Mouse (Mus musculus): ENCODE data around the gene Zfp184. TPM values are rescaled to one million over a fixed set of nuclear protein-coding genes. Genes with fewer than 3 reads are reported as not detected.
"Not testable (repeated sequence)": the region's sequence is repeated elsewhere in the genome, so short reads cannot be mapped to it uniquely, and the experiment has no call there.

Zfp184 gene
- polyA plus RNA-seq, 1 experiment from 2014 or later: 12.5 TPM

DNA sequence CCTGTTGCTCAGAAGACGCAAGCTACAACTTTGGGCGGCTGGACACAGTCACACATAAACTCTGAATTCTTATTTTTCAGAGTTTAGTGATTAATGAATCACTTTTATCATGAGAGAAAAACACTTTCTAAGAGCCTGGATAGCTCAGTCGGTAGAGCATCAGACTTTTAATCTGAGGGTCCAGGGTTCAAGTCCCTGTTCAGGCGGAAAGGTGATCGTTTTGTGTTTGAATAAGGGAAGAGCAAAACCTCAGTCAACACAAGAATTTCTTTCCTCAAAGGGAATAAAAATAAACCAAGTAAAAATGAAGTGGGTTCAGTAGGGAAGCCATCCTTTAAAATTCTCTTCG, 37.1 kb upstream of the Zfp184 start:
- H3K9ac ChIP-seq (ENCODE audit: low read length); H3K9me3 ChIP-seq (ENCODE audit: control insufficient read depth, low read length); H3K27ac ChIP-seq (ENCODE audit: low read length); H3K36me3 ChIP-seq (ENCODE audit: control insufficient read depth, insufficient read depth, low read length); H3K4me1 ChIP-seq (replicated peaks; ENCODE audit: control insufficient read depth, insufficient read depth, low read length); H3K27me3 ChIP-seq (ENCODE audit: control insufficient read depth, insufficient read depth, low read depth, low read length); ATAC-seq (ENCODE audit: low read depth): not testable (repeated sequence)
- 34% methylated on average over 6 of the region's 6 CpGs for WGBS
- Histone ChIP-seq H3K4me2 (ENCODE audit: low read depth, low read length) (peak overlapping the region; percentile 13), H3K4me3 (ENCODE audit: low read length) (0 out of 2 replicates have a peak overlapping the region, but pooled peaks have one; percentile 12)

DNA sequence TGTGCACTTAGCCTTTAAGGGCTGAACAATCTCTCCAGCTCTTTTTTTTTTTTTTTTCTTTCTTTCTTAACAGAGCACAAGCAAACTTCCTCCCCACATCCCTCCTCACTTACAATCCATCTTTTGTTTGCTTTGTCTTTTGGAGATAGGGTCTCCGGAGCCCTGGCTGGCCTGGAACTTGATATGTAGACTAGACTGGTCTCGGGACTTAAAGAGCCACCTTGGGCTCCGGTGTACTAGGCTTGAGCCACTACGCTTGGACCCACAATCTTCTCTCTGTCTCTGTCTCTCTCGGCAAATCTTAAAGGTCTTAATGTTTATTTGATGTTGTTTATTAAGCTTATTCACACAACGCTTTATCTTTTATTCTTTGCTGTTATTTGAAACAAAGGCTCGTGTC, 34.2 kb upstream of the Zfp184 start:
- Histone ChIP-seq H3K9me3 (ENCODE audit: control insufficient read depth, low read length) (no peaks in the 10 kb centered on the region), H3K4me3 (ENCODE audit: low read length) (peak overlapping the region; percentile 26), H3K36me3 (ENCODE audit: control insufficient read depth, insufficient read depth, low read length) (no peaks in the 10 kb centered on the region), H3K4me2 (ENCODE audit: low read depth, low read length) (peak overlapping the region; percentile 42), H3K9ac (ENCODE audit: low read length) (no peak overlapping the region), H3K27ac (ENCODE audit: low read length) (no peak overlapping the region), H3K4me1 (replicated peaks; ENCODE audit: control insufficient read depth, insufficient read depth, low read length) (peaks cover 3% of the 10 kb centered on the region; the same call in 1 of the 2 replicates), H3K27me3 (ENCODE audit: control insufficient read depth, insufficient read depth, low read depth, low read length) (no peaks in the 10 kb centered on the region; the same call in none of the 2 replicates)
- WGBS: 9% methylated on average over 7 of the region's 7 CpGs
- no peak for ATAC-seq (ENCODE audit: low read depth)

DNA sequence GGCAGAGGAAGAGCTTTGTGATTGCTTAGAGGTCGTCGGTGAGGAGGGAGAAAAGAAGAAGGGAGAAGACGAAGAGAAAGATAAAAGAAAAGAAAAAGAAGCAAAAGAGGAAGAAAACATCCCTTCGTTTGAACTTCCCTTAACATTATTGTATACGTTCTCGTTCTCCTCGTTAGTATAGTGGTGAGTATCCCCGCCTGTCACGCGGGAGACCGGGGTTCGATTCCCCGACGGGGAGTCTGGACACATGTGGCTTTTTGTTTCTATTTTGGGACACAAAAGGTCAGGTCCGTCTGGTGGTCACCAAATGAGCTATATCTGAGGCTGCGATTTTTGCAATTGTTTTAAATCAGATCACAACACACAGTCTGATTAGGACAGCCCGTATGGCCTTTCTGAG, 33.7 kb upstream of the Zfp184 start:
- H3K9me3 ChIP-seq (ENCODE audit: control insufficient read depth, low read length): no peaks in the 10 kb centered on the region
- no peaks in the 10 kb centered on the region for H3K36me3 ChIP-seq (ENCODE audit: control insufficient read depth, insufficient read depth, low read length)
- peak; percentile 59; the same call in 1 of the 2 replicates for ATAC-seq (ENCODE audit: low read depth)
- peaks cover 2% of the 10 kb centered on the region for H3K27me3 ChIP-seq (ENCODE audit: control insufficient read depth, insufficient read depth, low read depth, low read length)
- H3K4me2 ChIP-seq (ENCODE audit: low read depth, low read length): peak overlapping the region; percentile 42
- 7% methylated on average over 17 of the region's 17 CpGs for WGBS
- no peak overlapping the region for H3K9ac ChIP-seq (ENCODE audit: low read length)
- H3K27ac ChIP-seq (ENCODE audit: low read length): no peak overlapping the region
- peak overlapping the region; percentile 26 for H3K4me3 ChIP-seq (ENCODE audit: low read length)
- peaks cover 3% of the 10 kb centered on the region; the same call in 1 of the 2 replicates for H3K4me1 ChIP-seq (replicated peaks; ENCODE audit: control insufficient read depth, insufficient read depth, low read length)

DNA sequence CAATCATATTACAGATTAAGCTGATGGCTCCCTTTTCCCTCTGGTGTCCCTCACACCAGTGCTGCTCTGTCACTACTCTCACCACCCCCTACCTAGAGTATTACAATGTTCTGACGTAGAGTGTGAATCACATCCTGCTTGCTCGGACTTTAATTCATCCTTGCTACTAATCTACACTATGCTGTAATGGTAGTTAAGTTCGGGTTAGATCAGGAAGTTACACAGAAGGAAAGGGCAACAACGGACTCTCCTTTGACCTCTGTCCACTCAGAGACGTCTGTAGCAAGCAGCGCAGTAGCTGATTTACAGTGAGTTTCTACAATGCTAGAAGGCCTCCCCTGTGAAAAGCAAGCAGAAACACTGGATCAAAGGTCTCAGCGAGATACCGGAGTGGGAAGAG, 31.0 kb upstream of the Zfp184 start:
- no peak overlapping the region for H3K9ac ChIP-seq (ENCODE audit: low read length)
- ATAC-seq (ENCODE audit: low read depth): no peak
- H3K4me2 ChIP-seq (ENCODE audit: low read depth, low read length): peak overlapping the region; percentile 41
- H3K4me1 ChIP-seq (replicated peaks; ENCODE audit: control insufficient read depth, insufficient read depth, low read length): peaks cover 10% of the 10 kb centered on the region; the same call in 1 of the 2 replicates
- H3K36me3 ChIP-seq (ENCODE audit: control insufficient read depth, insufficient read depth, low read length): no peaks in the 10 kb centered on the region
- no peak overlapping the region for H3K27ac ChIP-seq (ENCODE audit: low read length)
- H3K4me3 ChIP-seq (ENCODE audit: low read length): peak overlapping the region; percentile 32; the same call in 1 of the 2 replicates
- H3K9me3 ChIP-seq (ENCODE audit: control insufficient read depth, low read length): no peaks in the 10 kb centered on the region
- 19% methylated on average over 8 of the region's 8 CpGs for WGBS
- peaks cover 5% of the 10 kb centered on the region for H3K27me3 ChIP-seq (ENCODE audit: control insufficient read depth, insufficient read depth, low read depth, low read length)

DNA sequence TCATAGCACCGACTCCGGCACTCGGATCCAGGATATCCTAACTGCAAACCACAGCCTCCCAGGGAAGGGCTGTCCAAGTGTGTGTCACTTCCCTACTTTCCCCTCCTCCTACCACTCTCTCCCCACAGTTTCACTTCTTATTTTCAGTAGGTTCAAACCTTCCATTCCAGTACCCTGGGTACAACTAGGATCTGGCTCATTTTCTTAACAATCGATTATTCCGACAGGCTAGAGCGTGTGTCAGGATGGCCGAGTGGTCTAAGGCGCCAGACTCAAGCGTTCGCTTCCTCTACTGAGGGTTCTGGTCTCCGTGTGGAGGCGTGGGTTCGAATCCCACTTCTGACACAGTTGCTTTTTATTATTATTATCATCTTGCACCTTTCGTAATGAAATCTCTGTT, 30.3 kb upstream of the Zfp184 start:
- peak overlapping the region; percentile 32 for H3K4me3 ChIP-seq (ENCODE audit: low read length)
- whole genome bisulfite sequencing: 11% methylated on average over 14 of the region's 14 CpGs
- H3K4me1 ChIP-seq (replicated peaks; ENCODE audit: control insufficient read depth, insufficient read depth, low read length): peaks cover 10% of the 10 kb centered on the region; the same call in 1 of the 2 replicates
- H3K36me3 ChIP-seq (ENCODE audit: control insufficient read depth, insufficient read depth, low read length): no peaks in the 10 kb centered on the region
- H3K4me2 ChIP-seq (ENCODE audit: low read depth, low read length): peak overlapping the region; percentile 41
- no peak overlapping the region for H3K9ac ChIP-seq (ENCODE audit: low read length)
- H3K27ac ChIP-seq (ENCODE audit: low read length): no peak overlapping the region
- H3K27me3 ChIP-seq (ENCODE audit: control insufficient read depth, insufficient read depth, low read depth, low read length): peaks cover 5% of the 10 kb centered on the region
- no peaks in the 10 kb centered on the region for H3K9me3 ChIP-seq (ENCODE audit: control insufficient read depth, low read length)
- ATAC-seq (ENCODE audit: low read depth): peak; percentile 37; the same call in 1 of the 2 replicates

DNA sequence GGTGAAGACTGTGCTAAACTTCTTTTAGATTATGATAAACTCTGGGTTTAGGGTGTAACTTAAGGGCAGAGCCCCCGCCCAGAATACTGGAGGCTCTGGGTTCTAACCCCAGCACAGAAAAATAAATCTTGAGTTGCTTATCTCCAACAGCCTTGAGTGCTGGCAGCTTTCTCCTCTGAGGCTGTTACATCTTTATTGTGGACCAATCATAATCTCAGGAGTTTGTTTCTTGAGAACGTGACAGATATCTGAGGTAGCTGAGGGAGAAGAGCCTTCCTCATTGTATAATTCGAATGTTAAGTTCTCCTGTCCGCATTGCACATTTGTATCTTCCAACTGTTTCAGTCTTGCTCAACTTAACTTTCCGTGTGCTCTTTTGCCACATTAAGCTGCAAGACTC, 29.4 kb upstream of the Zfp184 start:
- 51% methylated on average over 5 of the region's 5 CpGs for WGBS
- Histone ChIP-seq H3K4me1 (replicated peaks; ENCODE audit: control insufficient read depth, insufficient read depth, low read length) (peaks cover 10% of the 10 kb centered on the region; the same call in 1 of the 2 replicates), H3K4me2 (ENCODE audit: low read depth, low read length) (no peak overlapping the region), H3K27ac (ENCODE audit: low read length) (no peak overlapping the region), H3K9me3 (ENCODE audit: control insufficient read depth, low read length) (no peaks in the 10 kb centered on the region), H3K9ac (ENCODE audit: low read length) (no peak overlapping the region), H3K36me3 (ENCODE audit: control insufficient read depth, insufficient read depth, low read length) (no peaks in the 10 kb centered on the region), H3K4me3 (ENCODE audit: low read length) (no peak overlapping the region), H3K27me3 (ENCODE audit: control insufficient read depth, insufficient read depth, low read depth, low read length) (peaks cover 5% of the 10 kb centered on the region)
- no peak for ATAC-seq (ENCODE audit: low read depth)

DNA sequence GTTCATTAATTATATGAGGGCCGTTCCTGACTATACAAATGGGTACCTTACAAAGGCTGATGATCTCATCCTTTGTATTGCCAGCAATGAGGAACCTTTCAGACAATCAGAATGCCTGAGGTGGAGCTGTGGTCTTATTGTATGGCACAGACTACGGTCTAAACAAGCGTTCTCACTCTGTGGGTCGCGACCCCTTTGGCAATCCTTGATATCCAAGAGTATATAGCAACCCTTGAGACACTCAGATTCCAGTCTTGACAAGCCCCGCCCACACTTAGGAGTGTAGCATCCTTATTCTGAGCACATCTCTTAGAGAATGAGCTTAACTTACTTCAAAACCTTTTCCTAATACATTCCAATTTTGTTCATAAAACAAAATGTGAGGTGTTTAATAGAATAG, 28.8 kb upstream of the Zfp184 start:
- H3K27me3 ChIP-seq (ENCODE audit: control insufficient read depth, insufficient read depth, low read depth, low read length): peaks cover 5% of the 10 kb centered on the region
- H3K27ac ChIP-seq (ENCODE audit: low read length): no peak overlapping the region
- H3K4me1 ChIP-seq (replicated peaks; ENCODE audit: control insufficient read depth, insufficient read depth, low read length): peaks cover 7% of the 10 kb centered on the region; the same call in 1 of the 2 replicates
- WGBS: 47% methylated on average over 6 of the region's 6 CpGs
- H3K4me3 ChIP-seq (ENCODE audit: low read length): no peak overlapping the region
- no peak for ATAC-seq (ENCODE audit: low read depth)
- no peak overlapping the region for H3K4me2 ChIP-seq (ENCODE audit: low read depth, low read length)
- H3K9ac ChIP-seq (ENCODE audit: low read length): no peak overlapping the region
- H3K36me3 ChIP-seq (ENCODE audit: control insufficient read depth, insufficient read depth, low read length): no peaks in the 10 kb centered on the region
- H3K9me3 ChIP-seq (ENCODE audit: control insufficient read depth, low read length): no peaks in the 10 kb centered on the region

DNA sequence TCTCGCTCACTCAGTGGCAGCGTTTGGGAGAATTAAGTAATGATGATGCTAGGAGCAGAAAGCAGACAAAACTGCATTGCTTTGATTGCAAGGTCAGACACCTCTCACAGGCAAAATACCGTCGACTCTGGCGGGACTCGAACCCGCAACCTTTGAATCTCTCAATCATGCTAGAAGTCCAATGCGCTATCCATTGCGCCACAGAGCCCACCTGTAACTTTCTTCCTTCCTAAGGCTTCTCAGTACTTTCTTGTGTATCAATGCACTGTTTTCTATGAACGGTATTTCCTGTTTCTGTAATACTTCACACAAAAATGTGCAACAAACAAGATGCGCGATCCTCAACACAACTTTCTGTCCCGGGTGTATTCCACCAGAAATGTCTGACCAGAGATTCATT, 27.9 kb upstream of the Zfp184 start:
- H3K4me2 ChIP-seq (ENCODE audit: low read depth, low read length): peak overlapping the region; percentile 85
- H3K9me3 ChIP-seq (ENCODE audit: control insufficient read depth, low read length): no peaks in the 10 kb centered on the region
- WGBS: 10% methylated on average over 13 of the region's 13 CpGs
- H3K36me3 ChIP-seq (ENCODE audit: control insufficient read depth, insufficient read depth, low read length): no peaks in the 10 kb centered on the region
- ATAC-seq (ENCODE audit: low read depth): no peak
- H3K27ac ChIP-seq (ENCODE audit: low read length): no peak overlapping the region
- peaks cover 5% of the 10 kb centered on the region for H3K27me3 ChIP-seq (ENCODE audit: control insufficient read depth, insufficient read depth, low read depth, low read length)
- no peak overlapping the region for H3K9ac ChIP-seq (ENCODE audit: low read length)
- H3K4me3 ChIP-seq (ENCODE audit: low read length): peak overlapping the region; percentile 45
- peaks cover 7% of the 10 kb centered on the region; the same call in 1 of the 2 replicates for H3K4me1 ChIP-seq (replicated peaks; ENCODE audit: control insufficient read depth, insufficient read depth, low read length)

DNA sequence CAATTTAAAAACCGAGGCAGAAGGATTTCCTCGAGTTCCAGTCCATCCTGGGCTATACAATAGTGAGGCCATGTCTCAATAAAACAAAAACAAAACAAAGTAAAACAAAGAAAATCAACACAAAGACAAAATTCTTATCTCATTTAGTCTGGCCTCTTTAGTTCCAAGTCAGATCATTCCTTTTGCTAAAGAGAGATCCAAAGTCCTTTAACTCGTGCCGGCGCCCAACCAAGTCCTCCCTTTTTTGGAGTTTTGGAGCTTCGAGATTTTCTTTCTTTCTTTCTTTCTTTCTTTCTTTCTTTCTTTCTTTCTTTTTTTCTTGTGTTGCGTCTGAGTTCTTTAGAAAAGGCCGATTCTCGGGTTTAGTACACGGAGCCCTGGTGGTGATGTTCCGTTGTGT, 27.4 kb upstream of the Zfp184 start:
- Histone ChIP-seq H3K9me3 (ENCODE audit: control insufficient read depth, low read length) (no peaks in the 10 kb centered on the region), H3K9ac (ENCODE audit: low read length) (no peak overlapping the region), H3K4me1 (replicated peaks; ENCODE audit: control insufficient read depth, insufficient read depth, low read length) (peaks cover 7% of the 10 kb centered on the region; the same call in 1 of the 2 replicates), H3K4me2 (ENCODE audit: low read depth, low read length) (peak overlapping the region; percentile 85), H3K27me3 (ENCODE audit: control insufficient read depth, insufficient read depth, low read depth, low read length) (peaks cover 5% of the 10 kb centered on the region), H3K4me3 (ENCODE audit: low read length) (peak overlapping the region; percentile 45), H3K27ac (ENCODE audit: low read length) (no peak overlapping the region), H3K36me3 (ENCODE audit: control insufficient read depth, insufficient read depth, low read length) (no peaks in the 10 kb centered on the region)
- ATAC-seq (ENCODE audit: low read depth): no peak
- 3% methylated on average over 11 of the region's 11 CpGs for WGBS

DNA sequence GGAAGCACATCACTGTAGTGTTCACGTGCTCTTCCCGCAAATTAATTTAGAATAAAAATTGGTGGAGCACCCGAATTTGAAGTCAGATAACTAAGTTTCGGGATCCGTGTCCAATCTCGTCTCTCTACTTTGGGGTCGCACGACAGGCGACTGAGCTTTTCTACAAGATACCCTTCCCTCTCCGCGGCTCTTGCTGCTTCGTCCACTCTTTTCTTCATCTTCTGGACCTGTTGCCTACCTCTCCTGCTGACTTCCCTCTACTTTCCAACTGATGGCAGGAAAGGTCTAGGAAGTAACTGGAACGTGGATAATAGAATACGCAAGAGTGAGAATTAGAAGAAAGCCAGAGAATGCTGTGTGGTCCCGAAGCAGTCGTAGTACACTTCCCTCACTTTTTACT, 26.9 kb upstream of the Zfp184 start:
- H3K27ac ChIP-seq (ENCODE audit: low read length): no peak overlapping the region
- H3K9ac ChIP-seq (ENCODE audit: low read length): 0 out of 2 replicates have a peak overlapping the region, but pooled peaks have one; percentile 35
- peaks cover 5% of the 10 kb centered on the region for H3K27me3 ChIP-seq (ENCODE audit: control insufficient read depth, insufficient read depth, low read depth, low read length)
- peak overlapping the region; percentile 45 for H3K4me3 ChIP-seq (ENCODE audit: low read length)
- H3K4me2 ChIP-seq (ENCODE audit: low read depth, low read length): peak overlapping the region; percentile 85
- ATAC-seq (ENCODE audit: low read depth): no peak
- no peaks in the 10 kb centered on the region for H3K9me3 ChIP-seq (ENCODE audit: control insufficient read depth, low read length)
- peaks cover 7% of the 10 kb centered on the region; the same call in 1 of the 2 replicates for H3K4me1 ChIP-seq (replicated peaks; ENCODE audit: control insufficient read depth, insufficient read depth, low read length)
- WGBS: 1% methylated on average over 16 of the region's 16 CpGs
- H3K36me3 ChIP-seq (ENCODE audit: control insufficient read depth, insufficient read depth, low read length): no peaks in the 10 kb centered on the region
